Mouse (Mus musculus) liver, embryonic 14 days (tissue): ENCODE results near the gene Prss47. TPM values are rescaled to one million over a fixed set of nuclear protein-coding genes. Genes with fewer than 3 reads are reported as not detected.

Source experiments
- polyA plus RNA-seq: library from polyadenylated mRNA; depleted of rRNA; stranded (reverse); fragments of >200 nt; gene quantifications from 2 replicates; pipeline ENCODE4 v1.2.3, GENCODE M21; 2012; rRNA removed

Prss47 gene
- not detected in 2 replicates for polyA plus RNA-seq

DNA sequence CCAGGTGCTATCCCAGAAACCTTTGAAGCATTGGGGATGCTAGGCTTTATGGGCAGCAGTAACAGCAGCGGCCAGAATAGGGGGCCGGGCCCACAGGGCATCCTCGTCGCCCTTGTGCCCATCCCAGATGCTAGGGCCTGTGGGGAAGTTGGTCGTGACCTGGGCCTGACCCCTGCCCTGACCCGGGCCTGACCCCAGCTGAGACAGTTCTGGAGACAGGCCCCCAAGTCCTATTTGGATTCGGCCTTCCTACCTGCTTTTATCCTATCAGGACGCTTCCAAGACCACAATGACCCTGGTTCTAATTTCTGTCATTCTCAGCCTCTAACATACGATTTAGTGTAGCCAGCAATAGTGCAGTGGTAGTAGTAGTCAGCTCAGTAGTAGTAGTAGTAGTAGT lies at the start of gene Prss47:
Prss47 (minus strand) TSS at position 101 of the 400 bp plus-strand sequence.

DNA sequence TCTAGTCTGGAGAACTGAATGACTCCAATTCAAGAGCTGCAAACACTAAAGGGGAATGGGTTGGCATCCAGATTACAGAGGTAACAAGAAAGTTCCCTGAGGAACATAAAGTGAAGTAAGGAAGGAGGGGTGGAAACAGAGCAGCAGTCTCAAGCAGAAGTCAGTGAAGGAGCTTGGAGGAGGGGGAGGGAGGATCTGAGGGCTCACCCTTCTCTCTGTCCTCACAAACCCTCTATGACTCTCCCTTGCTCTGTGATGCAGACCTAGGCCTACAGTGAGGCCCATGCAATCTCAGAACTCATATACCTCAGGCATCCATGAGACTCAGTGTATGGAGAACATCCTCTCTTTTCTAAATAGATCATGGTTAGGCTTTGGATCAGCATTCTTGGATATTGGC lies 19.8 kb downstream of the Prss47 start, which contains the start of gene Spata31d1c:
Spata31d1c (plus strand) TSS at position 301 of the 400 bp plus-strand sequence.

Other genes with a start within 250 kb of the Prss47 start
- gene Cntnap3, start 148.8 kb downstream of the Prss47 start, polyA plus RNA-seq: under 0.01 TPM in 1 of 2 replicates, not detected in the other
- not detected in 2 replicates for gene Spata31, start 135.4 kb downstream of the Prss47 start, polyA plus RNA-seq
- not detected in 2 replicates for gene Spata31d1c, start 19.7 kb downstream of the Prss47 start, polyA plus RNA-seq
- gene Mfsd14b, start 60.2 kb upstream of the Prss47 start, polyA plus RNA-seq: 15.9 and 17.6 TPM in 2 replicates
- gene Olfr465-ps1, start 85.3 kb upstream of the Prss47 start, polyA plus RNA-seq: not detected in 2 replicates
- not detected in 2 replicates for gene Olfr466, start 97.5 kb upstream of the Prss47 start, polyA plus RNA-seq
- not detected in 2 replicates for gene Nlrp4f, start 153.2 kb upstream of the Prss47 start, polyA plus RNA-seq
- not detected in 2 replicates for gene Gm10775, start 206.8 kb upstream of the Prss47 start, polyA plus RNA-seq
- 7.2 and 8.2 TPM in 2 replicates for gene Zfp369, start 226.1 kb upstream of the Prss47 start, polyA plus RNA-seq